ENCODE assay signal across 8 mouse cellular contexts in genomic region chr12:108005816-108006626, GRCm38 (mm10). TPM values are rescaled to one million over a fixed set of nuclear protein-coding genes. Genes with fewer than 3 reads are reported as not detected.
DNase-seq lines count a peak whose midpoint lies in the region; ATAC-seq and TF ChIP-seq lines count a peak whose summit lies in the region.

No protein-coding gene starts in this region.

- no peak for TF ChIP-seq EP300 in liver, postnatal 0 days (IDR thresholded peaks at IDR 0.05; ENCODE audit: low read depth)

- TF ChIP-seq CTCF in liver, postnatal 0 days (IDR thresholded peaks at IDR 0.05; ENCODE audit: low read depth): no peak

- peaks cover 2% of the 10 kb centered on the region; the same call in 1 of the 2 replicates for H3K4me1 ChIP-seq in embryonic facial prominence, embryonic 11.5 days (ENCODE audit: control insufficient read depth, insufficient read depth, low read length)
- H3K4me1 ChIP-seq in heart, embryonic 16.5 days (ENCODE audit: control insufficient read depth, insufficient read depth, low read length): peaks cover 13% of the 10 kb centered on the region
- H3K4me1 ChIP-seq in liver, postnatal 0 days (ENCODE audit: insufficient read depth): peaks cover 5% of the 10 kb centered on the region; the same call in 1 of the 2 replicates

- DNase-seq in gastrocnemius, postnatal 10 days: peak; percentile 54
- DNase-seq in gastrocnemius, adult 8-10 months (ENCODE audit: low spot score in 2 of 2): no peak
- DNase-seq in embryonic facial prominence, embryonic 11.5 days (ENCODE audit: low spot score): peak; percentile 88
- DNase-seq in kidney, postnatal 25 days: peak; percentile 48 to 75
- peak; percentile 41 for DNase-seq in liver, postnatal 0 days
- peak; percentile 95 for DNase-seq in retina, postnatal 1 day
- peak; percentile 85 for DNase-seq in yolk sac, embryonic 10.5 days (ENCODE audit: low spot score)

- H3K27ac ChIP-seq in embryonic facial prominence, embryonic 11.5 days (replicated peaks; ENCODE audit: low read depth, low read length): peak overlapping the region; percentile 41; the same call in 1 of the 2 replicates
- H3K27ac ChIP-seq in heart, embryonic 16.5 days (ENCODE audit: low read length): no peak overlapping the region
- no peak overlapping the region for H3K27ac ChIP-seq in liver, postnatal 0 days (ENCODE audit: low read depth)

- no peaks in the 10 kb centered on the region for H3K9me3 ChIP-seq in embryonic facial prominence, embryonic 11.5 days (replicated peaks; ENCODE audit: control insufficient read depth, low read length)
- H3K9me3 ChIP-seq in heart, embryonic 16.5 days (replicated peaks; ENCODE audit: control insufficient read depth, low read length): no peaks in the 10 kb centered on the region
- no peaks in the 10 kb centered on the region for H3K9me3 ChIP-seq in liver, postnatal 0 days (ENCODE audit: low read length)

- WGBS in embryonic facial prominence, embryonic 11.5 days: under 1% methylated on average over 56 of the region's 56 CpGs
- 1% methylated on average over 47 of the region's 56 CpGs for WGBS in heart, embryonic 16.5 days
- WGBS in liver, postnatal 0 days (ENCODE audit: insufficient replicate concordance): 1% methylated on average over 34 of the region's 56 CpGs

- H3K27me3 ChIP-seq in embryonic facial prominence, embryonic 11.5 days (ENCODE audit: control insufficient read depth, insufficient read depth, low read length): no peaks in the 10 kb centered on the region
- H3K27me3 ChIP-seq in heart, embryonic 16.5 days (ENCODE audit: control insufficient read depth, insufficient read depth, low read length): peaks cover 35% of the 10 kb centered on the region
- peaks cover 63% of the 10 kb centered on the region for H3K27me3 ChIP-seq in liver, postnatal 0 days (ENCODE audit: insufficient read depth, low read length)

- peak overlapping the region; percentile 94 for H3K4me3 ChIP-seq in embryonic facial prominence, embryonic 11.5 days (ENCODE audit: low read depth, low read length)
- peak overlapping the region; percentile 76 for H3K4me3 ChIP-seq in heart, embryonic 16.5 days (ENCODE audit: low read length)
- H3K4me3 ChIP-seq in liver, postnatal 0 days (ENCODE audit: low read depth, low read length): no peak overlapping the region

- H3K36me3 ChIP-seq in embryonic facial prominence, embryonic 11.5 days (replicated peaks; ENCODE audit: control insufficient read depth, insufficient read depth, low read depth, low read length): no peaks in the 10 kb centered on the region
- no peaks in the 10 kb centered on the region for H3K36me3 ChIP-seq in heart, embryonic 16.5 days (ENCODE audit: control insufficient read depth, insufficient read depth)
- no peaks in the 10 kb centered on the region for H3K36me3 ChIP-seq in liver, postnatal 0 days (replicated peaks; ENCODE audit: insufficient read depth, low read length)

- ATAC-seq in embryonic facial prominence, embryonic 11.5 days (replicated peaks; ENCODE audit: insufficient number of reproducible peaks, low FRiP score, low TSS enrichment, low read depth): peak; percentile 60
- ATAC-seq in heart, embryonic 16.5 days (replicated peaks; ENCODE audit: extremely low read depth, insufficient read depth, low FRiP score): peak; percentile 67
- ATAC-seq in liver, postnatal 0 days: no peak

- peak overlapping the region; percentile 75 for H3K4me2 ChIP-seq in embryonic facial prominence, embryonic 11.5 days (ENCODE audit: low read depth, low read length)
- peak overlapping the region; percentile 98 for H3K4me2 ChIP-seq in heart, embryonic 16.5 days (ENCODE audit: low read depth, low read length)
- H3K4me2 ChIP-seq in liver, postnatal 0 days (ENCODE audit: low read depth, low read length): peak overlapping the region; percentile 24; the same call in 1 of the 2 replicates

- peak overlapping the region; percentile 61 for H3K9ac ChIP-seq in embryonic facial prominence, embryonic 11.5 days (replicated peaks; ENCODE audit: low read length)
- peak overlapping the region; percentile 66 for H3K9ac ChIP-seq in heart, embryonic 16.5 days (ENCODE audit: low read length)
- no peak overlapping the region for H3K9ac ChIP-seq in liver, postnatal 0 days (replicated peaks)

RNA-seq across cellular contexts. Expression of gene Bcl11b, which starts 2.6 kb away (rescaled TPM):
- total RNA-seq in gastrocnemius, postnatal 10 days (2021): under 1 TPM; 0.21 to 0.27 TPM
- under 1 TPM in 1 of 4 experiments, not detected in 3; 0.02 TPM for total RNA-seq in gastrocnemius, adult 8-10 months (2022)
- polyA plus RNA-seq in embryonic facial prominence, embryonic 11.5 days (2014; fragmentation: Nextera tagmentation; extraction: Ambion mirVana): 14.8 and 15.5 TPM in 2 replicates
- polyA plus RNA-seq in heart, embryonic 16.5 days (2015; fragmentation: Nextera tagmentation; extraction: Ambion mirVana): 6.3 and 9.0 TPM in 2 replicates
- polyA plus RNA-seq in liver, postnatal 0 days (2015; fragmentation: Nextera tagmentation; extraction: Ambion mirVana): 0.02 TPM in 1 of 2 replicates, not detected in the other

Comparison
In these comparisons a context has a peak if more than half of its experiments do, and no peak if none do; other contexts are left out.
1. DNase-seq: peak in gastrocnemius, postnatal 10 days (single experiment), embryonic facial prominence, embryonic 11.5 days (single experiment), kidney, postnatal 25 days (2 of 2), liver, postnatal 0 days (single experiment), retina, postnatal 1 day (single experiment) and yolk sac, embryonic 10.5 days (single experiment); none in gastrocnemius, adult 8-10 months (0 of 2).
2. H3K4me2 ChIP-seq: peak in every context shown above with its lines; median percentile 98 in heart, embryonic 16.5 days; 75 in embryonic facial prominence, embryonic 11.5 days; 24 in liver, postnatal 0 days.